ENCODE assay signal across 19 mouse cellular contexts in genomic region chr7:112246442-112246841, GRCm38 (mm10). TPM values are rescaled to one million over a fixed set of nuclear protein-coding genes. Genes with fewer than 3 reads are reported as not detected.
DNase-seq lines count a peak whose midpoint lies in the region; ATAC-seq and TF ChIP-seq lines count a peak whose summit lies in the region.
"Had no signal": no experiment of that assay in that cellular context is flagged by ENCODE, and none has a peak within 500 bp of the region (broad histone marks: within the 10 kb centered on the region; RNA-seq: fewer than 3 reads in every experiment).

No protein-coding gene starts in this region.

- 77% methylated on average over 4 of the region's 4 CpGs for WGBS in heart, embryonic 13.5 days
- WGBS in lung, embryonic 15.5 days: 75% methylated on average over 4 of the region's 4 CpGs

- peak overlapping the region; percentile 38; the same call in 1 of the 2 replicates for H3K27ac ChIP-seq in gastrocnemius, adult 2 months
- H3K27ac ChIP-seq in heart, embryonic 13.5 days (replicated peaks): peak overlapping the region; percentile 29
- H3K27ac ChIP-seq in lung, embryonic 15.5 days: 0 out of 2 replicates have a peak overlapping the region, but pooled peaks have one; percentile 8
- H3K27ac ChIP-seq: embryonic facial prominence, embryonic 10.5 days; forebrain, embryonic 10.5 days; hindbrain, embryonic 13.5 days; hindbrain, postnatal 0 days had no signal

- H3K4me1 ChIP-seq in heart, embryonic 13.5 days: peaks cover 97% of the 10 kb centered on the region
- peaks cover 28% of the 10 kb centered on the region for H3K4me1 ChIP-seq in lung, embryonic 15.5 days

- H3K9me3 ChIP-seq in heart, embryonic 13.5 days: no peaks in the 10 kb centered on the region
- no peaks in the 10 kb centered on the region for H3K9me3 ChIP-seq in lung, embryonic 15.5 days
- H3K9me3 ChIP-seq: embryonic facial prominence, embryonic 10.5 days; forebrain, embryonic 10.5 days; hindbrain, embryonic 13.5 days had no signal

- intact Hi-C loops in gastrocnemius, adult 2 months (cut with DNase I): no loop called here
- intact Hi-C loops in gastrocnemius, postnatal 36 days (cut with DNase I): no loop called here

- no peaks in the 10 kb centered on the region for H3K27me3 ChIP-seq in heart, embryonic 13.5 days (replicated peaks)
- H3K27me3 ChIP-seq in lung, embryonic 15.5 days: no peaks in the 10 kb centered on the region
- H3K27me3 ChIP-seq: hindbrain, embryonic 13.5 days had no signal

- ATAC-seq in heart, embryonic 13.5 days (ENCODE audit: extremely low read depth, insufficient number of reproducible peaks, low FRiP score, low TSS enrichment): no peak
- ATAC-seq in lung, embryonic 15.5 days (ENCODE audit: borderline replicate concordance, extremely low read depth, low FRiP score, low TSS enrichment): no peak
- ATAC-seq: forebrain, embryonic 14.5 days; hindbrain, postnatal 0 days had no signal

- no peak overlapping the region for H3K4me2 ChIP-seq in heart, embryonic 13.5 days
- no peak overlapping the region for H3K4me2 ChIP-seq in lung, embryonic 15.5 days
- H3K4me2 ChIP-seq: heart, embryonic 11.5 days; hindbrain, embryonic 13.5 days had no signal

- no peak for TF ChIP-seq CTCF in gastrocnemius, adult 2 months (IDR thresholded peaks at IDR 0.05)

- no peak overlapping the region for H3K4me3 ChIP-seq in gastrocnemius, adult 2 months
- no peak overlapping the region for H3K4me3 ChIP-seq in heart, embryonic 13.5 days
- no peak overlapping the region for H3K4me3 ChIP-seq in lung, embryonic 15.5 days
- H3K4me3 ChIP-seq: embryonic facial prominence, embryonic 10.5 days; forebrain, embryonic 10.5 days; hindbrain, embryonic 13.5 days had no signal

- no peak for DNase-seq in gastrocnemius, adult 2 months
- no peak for DNase-seq in gastrocnemius, postnatal 36 days
- no peak for DNase-seq in heart, adult 11 months
- DNase-seq in lung, postnatal 36 days: no peak
- DNase-seq in gonadal fat pad, adult 2 months (ENCODE audit: low read depth): peak; percentile 98
- no peak for DNase-seq in kidney, adult 18-20 months
- DNase-seq: adrenal gland, postnatal 14 days; cerebellum, adult 18-20 months; cerebellum, postnatal 10 days; kidney, adult 11 months had no signal

- no peak overlapping the region for H3K9ac ChIP-seq in heart, embryonic 13.5 days
- H3K9ac ChIP-seq in lung, embryonic 15.5 days: no peak overlapping the region
- H3K9ac ChIP-seq: hindbrain, embryonic 13.5 days had no signal

- H3K36me3 ChIP-seq in heart, embryonic 13.5 days: peaks cover 87% of the 10 kb centered on the region
- H3K36me3 ChIP-seq in lung, embryonic 15.5 days: no peaks in the 10 kb centered on the region
- H3K36me3 ChIP-seq: embryonic facial prominence, embryonic 10.5 days; forebrain, embryonic 10.5 days; hindbrain, embryonic 13.5 days had no signal

RNA-seq across cellular contexts. Expression of gene Mical2, which starts 20.8 kb away (rescaled TPM):
- total RNA-seq in gastrocnemius, adult 2 months (2021): 100 to 1,000 TPM; 124 to 136 TPM
- 100 to 1,000 TPM; 194 to 214 TPM for total RNA-seq in gastrocnemius, postnatal 36 days (2021)
- 105 and 109 TPM in 2 replicates for polyA plus RNA-seq in heart, embryonic 13.5 days (2015; fragmentation: Nextera tagmentation; extraction: Ambion mirVana)
- polyA plus RNA-seq in lung, embryonic 15.5 days (2015; fragmentation: Nextera tagmentation; extraction: Ambion mirVana): 20.7 and 22.8 TPM in 2 replicates
- 15.0 and 15.5 TPM in 2 replicates for polyA plus RNA-seq in gonadal fat pad, adult 2 months (2012; rRNA removed)
- total RNA-seq: MEL had no signal
